Mouse (Mus musculus) ES-CJ7 (cell line): ENCODE measurements at regions not wholly inside any gene's neighbourhood (a gene's known extent, or its start where the extent isn't known, plus 50 kb on each side); places are given as distances from the start of the nearest gene placed in this dataset.

ENCODE experiments used
- DNase-seq: peaks from one replicate; pipeline ENCODE4 v3.0.0; 2011; ENCODE audit warnings: low read depth, low spot score

DNA sequence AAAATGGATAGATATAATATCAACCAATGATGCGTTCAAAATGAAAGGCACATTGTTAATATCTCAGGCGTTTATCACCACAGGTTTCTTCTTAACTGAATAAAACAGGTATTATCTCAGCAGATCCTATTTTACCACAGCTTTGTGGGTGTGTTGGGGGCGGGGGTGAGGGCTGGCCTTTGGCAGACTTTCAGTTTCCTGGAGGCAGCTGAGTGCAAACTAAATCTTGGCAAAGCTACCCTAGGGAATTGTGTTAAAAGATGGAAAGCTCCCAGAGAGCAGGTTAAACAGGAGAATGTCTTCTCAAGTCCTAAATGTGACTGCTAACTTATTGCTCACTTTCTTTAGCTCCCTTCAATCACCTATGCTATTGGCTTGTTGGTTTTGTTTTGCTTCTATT is 223.8 kb downstream of the Kdm4c start:
- no peak for DNase-seq

DNA sequence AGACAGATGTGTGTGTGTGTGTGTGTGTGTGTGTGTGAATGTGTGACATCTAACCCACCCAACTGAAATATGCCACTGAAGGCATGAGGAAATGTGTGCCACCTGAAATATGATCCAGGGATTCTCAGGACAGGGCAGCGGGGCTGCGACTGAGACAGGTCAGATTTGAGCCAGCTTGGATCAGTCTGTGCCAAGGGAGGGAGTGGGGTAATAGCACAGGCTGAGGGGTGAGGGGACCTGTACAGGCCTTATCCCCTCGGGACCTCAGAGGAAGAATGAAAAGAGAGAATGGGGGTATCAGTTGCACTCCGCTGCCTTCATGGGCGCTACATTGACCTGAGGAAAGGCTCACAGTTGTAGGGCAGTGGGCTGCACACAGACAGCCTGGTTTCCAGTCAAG is 270.2 kb downstream of the Kdm4c start:
- no peak for DNase-seq

DNA sequence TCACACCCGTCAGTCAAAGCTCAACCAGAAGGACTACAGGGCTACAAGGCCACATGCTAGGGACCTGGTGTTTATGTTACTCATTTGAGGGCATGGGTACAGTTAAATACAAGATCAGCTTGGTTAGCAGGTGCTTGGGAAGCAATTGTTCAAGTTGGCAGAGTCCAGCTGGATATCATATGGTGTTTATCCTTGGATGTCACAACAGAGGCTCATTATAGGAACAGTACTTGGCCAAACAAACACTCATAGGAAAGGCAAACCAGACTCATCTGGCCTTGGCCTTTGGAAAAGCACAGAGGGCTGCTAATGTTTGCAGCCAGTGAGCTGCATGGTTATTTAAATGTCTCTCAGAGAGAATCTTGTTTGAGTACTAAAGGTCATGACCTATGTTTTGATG is 311.6 kb downstream of the Kdm4c start:
- DNase-seq: peak; percentile 13

DNA sequence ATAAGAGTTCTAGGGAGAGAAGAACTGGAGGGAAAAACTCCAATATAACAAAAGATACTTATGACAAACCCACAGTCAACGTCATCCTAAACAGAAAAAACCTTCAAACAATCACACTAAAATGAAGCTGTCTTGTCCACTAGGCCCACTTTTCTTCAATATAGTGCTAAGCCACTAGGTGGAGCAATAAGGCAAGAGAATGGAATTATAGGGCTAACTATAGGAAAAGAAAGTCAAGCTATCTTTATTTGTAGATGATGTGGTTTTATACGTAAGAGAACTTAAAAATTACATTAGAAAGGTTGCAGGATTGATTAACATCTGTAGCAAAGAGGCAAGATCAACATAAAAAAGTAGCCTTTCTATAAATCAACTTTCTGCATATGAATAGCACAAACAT is 321.3 kb downstream of the Kdm4c start:
- peak; percentile 17 for DNase-seq

GRCm38 (mm10) chr4:74586400-74586799 is 344.1 kb downstream of the Kdm4c start:
- no peak for DNase-seq

DNA sequence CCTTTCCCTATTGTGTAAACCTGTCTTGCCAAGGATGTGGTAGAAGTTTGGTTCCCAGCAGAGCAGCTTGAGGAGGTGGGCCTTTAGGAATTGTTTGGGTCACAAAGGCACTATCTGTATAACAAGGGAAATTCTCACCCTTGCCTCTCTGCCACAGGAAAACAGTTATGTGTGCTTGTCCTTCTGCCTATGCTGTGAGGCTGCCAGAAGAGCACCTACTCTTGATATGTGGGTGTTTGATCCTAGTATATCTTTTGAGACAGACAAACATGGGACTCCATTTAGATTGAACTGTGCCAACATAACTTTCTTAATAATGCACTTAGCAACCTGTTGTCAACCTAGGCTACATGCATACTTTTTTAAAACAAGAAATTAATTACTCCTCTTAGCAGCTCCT is 344.8 kb downstream of the Kdm4c start:
- no peak for DNase-seq

- no peak for DNase-seq
Measured at GRCm38 (mm10) chr4:74588761-74589160, 346.5 kb downstream of the Kdm4c start.

DNA sequence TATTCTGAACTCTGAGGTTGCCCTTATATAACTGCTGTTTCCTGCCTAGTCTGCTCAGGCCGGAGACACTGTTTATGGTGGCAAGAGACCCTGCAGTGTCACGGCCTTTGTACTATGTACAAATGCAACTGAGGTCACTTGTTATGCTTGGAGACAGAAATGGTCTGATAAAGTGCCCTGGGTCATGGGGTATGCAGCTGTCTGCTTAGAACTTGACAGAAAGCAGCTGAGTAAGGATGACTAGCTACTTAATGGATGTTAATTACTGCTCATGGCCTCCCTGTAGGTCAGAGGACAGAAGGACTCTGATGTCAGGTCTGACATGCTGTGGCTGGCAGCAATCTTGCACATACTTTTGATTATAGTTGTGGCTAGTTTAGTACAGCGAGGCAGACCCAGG is 370.7 kb downstream of the Kdm4c start:
- DNase-seq: no peak
